Mouse (Mus musculus): Measurements from ENCODE around the gene Stk32c. TPM values are rescaled to one million over a fixed set of nuclear protein-coding genes. Genes with fewer than 3 reads are reported as not detected.

The Stk32c gene
- polyA plus RNA-seq, 1 experiment from 2014 or later = 3.7 TPM

- 86% methylated on average over 5 of the region's 5 CpGs for WGBS
These were observed 8.0 kb upstream of the Stk32c start for GRCm38 (mm10) chr7:139221072-139221471.

GRCm38 (mm10) chr7:139220303-139220702 lies 7.2 kb upstream of the Stk32c start:
- H3K4me3 ChIP-seq (ENCODE audit: low read depth, low read length) = no peak overlapping the region
- H3K27me3 ChIP-seq (ENCODE audit: control insufficient read depth, insufficient read depth, low read depth, low read length) = no peaks in the 10 kb centered on the region
- no peaks in the 10 kb centered on the region for H3K4me1 ChIP-seq (ENCODE audit: control insufficient read depth, insufficient read depth, low read length)
- no peaks in the 10 kb centered on the region for H3K9me3 ChIP-seq (replicated peaks; ENCODE audit: control insufficient read depth, low read length, poor library complexity, severe bottlenecking)
- WGBS = 37% methylated on average over 2 of the region's 2 CpGs
- H3K9ac ChIP-seq (ENCODE audit: low read depth, low read length) = no peak overlapping the region
- no peak for ATAC-seq
- no peak overlapping the region for H3K27ac ChIP-seq (ENCODE audit: low read length)
- H3K4me2 ChIP-seq (ENCODE audit: low read length) = no peak overlapping the region
- no peaks in the 10 kb centered on the region for H3K36me3 ChIP-seq (ENCODE audit: control insufficient read depth, insufficient read depth, low read length)

More at GRCm38 (mm10) chr7:139221072-139221471, 8.0 kb upstream of the Stk32c start:
- Histone ChIP-seq H3K4me2 (ENCODE audit: low read length) (no peak overlapping the region), H3K4me1 (ENCODE audit: control insufficient read depth, insufficient read depth, low read length) (no peaks in the 10 kb centered on the region), H3K4me3 (ENCODE audit: low read depth, low read length) (no peak overlapping the region), H3K36me3 (ENCODE audit: control insufficient read depth, insufficient read depth, low read length) (no peaks in the 10 kb centered on the region), H3K9me3 (replicated peaks; ENCODE audit: control insufficient read depth, low read length, poor library complexity, severe bottlenecking) (no peaks in the 10 kb centered on the region), H3K27me3 (ENCODE audit: control insufficient read depth, insufficient read depth, low read depth, low read length) (no peaks in the 10 kb centered on the region), H3K27ac (ENCODE audit: low read length) (no peak overlapping the region), H3K9ac (ENCODE audit: low read depth, low read length) (no peak overlapping the region)
- no peak for ATAC-seq

GRCm38 (mm10) chr7:139219486-139219885 lies 6.4 kb upstream of the Stk32c start:
- no peak for ATAC-seq
- Histone ChIP-seq H3K4me2 (ENCODE audit: low read length) (no peak overlapping the region), H3K27me3 (ENCODE audit: control insufficient read depth, insufficient read depth, low read depth, low read length) (no peaks in the 10 kb centered on the region), H3K9me3 (replicated peaks; ENCODE audit: control insufficient read depth, low read length, poor library complexity, severe bottlenecking) (no peaks in the 10 kb centered on the region), H3K4me3 (ENCODE audit: low read depth, low read length) (no peak overlapping the region), H3K9ac (ENCODE audit: low read depth, low read length) (no peak overlapping the region), H3K36me3 (ENCODE audit: control insufficient read depth, insufficient read depth, low read length) (no peaks in the 10 kb centered on the region), H3K27ac (ENCODE audit: low read length) (no peak overlapping the region), H3K4me1 (ENCODE audit: control insufficient read depth, insufficient read depth, low read length) (no peaks in the 10 kb centered on the region)
- 91% methylated on average over 5 of the region's 5 CpGs for WGBS

- no peak overlapping the region for H3K9ac ChIP-seq (ENCODE audit: low read depth, low read length)
- no peak overlapping the region for H3K4me3 ChIP-seq (ENCODE audit: low read depth, low read length)
- no peaks in the 10 kb centered on the region for H3K27me3 ChIP-seq (ENCODE audit: control insufficient read depth, insufficient read depth, low read depth, low read length)
- H3K4me2 ChIP-seq (ENCODE audit: low read length) = no peak overlapping the region
- H3K27ac ChIP-seq (ENCODE audit: low read length) = no peak overlapping the region
- H3K9me3 ChIP-seq (replicated peaks; ENCODE audit: control insufficient read depth, low read length, poor library complexity, severe bottlenecking) = no peaks in the 10 kb centered on the region
- WGBS = 68% methylated on average over 6 of the region's 6 CpGs
- no peaks in the 10 kb centered on the region for H3K36me3 ChIP-seq (ENCODE audit: control insufficient read depth, insufficient read depth, low read length)
- ATAC-seq = no peak
- H3K4me1 ChIP-seq (ENCODE audit: control insufficient read depth, insufficient read depth, low read length) = 0 out of 2 replicates have a peak, but pooled peaks cover 2% of the 10 kb centered on the region
These were observed 5.7 kb upstream of the Stk32c start for GRCm38 (mm10) chr7:139218641-139219415.

- no peak overlapping the region for H3K4me3 ChIP-seq (ENCODE audit: low read depth, low read length)
- no peaks in the 10 kb centered on the region for H3K36me3 ChIP-seq (ENCODE audit: control insufficient read depth, insufficient read depth, low read length)
- 80% methylated on average over 7 of the region's 7 CpGs for WGBS
- H3K4me2 ChIP-seq (ENCODE audit: low read length) = no peak overlapping the region
- H3K4me1 ChIP-seq (ENCODE audit: control insufficient read depth, insufficient read depth, low read length) = peaks cover 10% of the 10 kb centered on the region
- no peaks in the 10 kb centered on the region for H3K9me3 ChIP-seq (replicated peaks; ENCODE audit: control insufficient read depth, low read length, poor library complexity, severe bottlenecking)
- no peak overlapping the region for H3K9ac ChIP-seq (ENCODE audit: low read depth, low read length)
- ATAC-seq = no peak
- no peaks in the 10 kb centered on the region for H3K27me3 ChIP-seq (ENCODE audit: control insufficient read depth, insufficient read depth, low read depth, low read length)
- no peak overlapping the region for H3K27ac ChIP-seq (ENCODE audit: low read length)
These were observed 3.9 kb upstream of the Stk32c start for GRCm38 (mm10) chr7:139217046-139217445.

- Histone ChIP-seq H3K9ac (ENCODE audit: low read depth, low read length) (no peak overlapping the region), H3K4me3 (ENCODE audit: low read depth, low read length) (no peak overlapping the region), H3K9me3 (replicated peaks; ENCODE audit: control insufficient read depth, low read length, poor library complexity, severe bottlenecking) (no peaks in the 10 kb centered on the region), H3K36me3 (ENCODE audit: control insufficient read depth, insufficient read depth, low read length) (no peaks in the 10 kb centered on the region), H3K4me2 (ENCODE audit: low read length) (no peak overlapping the region), H3K27ac (ENCODE audit: low read length) (no peak overlapping the region), H3K4me1 (ENCODE audit: control insufficient read depth, insufficient read depth, low read length) (peaks cover 10% of the 10 kb centered on the region), H3K27me3 (ENCODE audit: control insufficient read depth, insufficient read depth, low read depth, low read length) (no peaks in the 10 kb centered on the region)
- no peak for ATAC-seq
- 91% methylated on average over 9 of the region's 9 CpGs for WGBS
These were observed 3.4 kb upstream of the Stk32c start for GRCm38 (mm10) chr7:139216464-139216863.

- no peak overlapping the region for H3K9ac ChIP-seq (ENCODE audit: low read depth, low read length)
- no peak overlapping the region for H3K4me3 ChIP-seq (ENCODE audit: low read depth, low read length)
- WGBS = 95% methylated on average over 7 of the region's 7 CpGs
- H3K27ac ChIP-seq (ENCODE audit: low read length) = no peak overlapping the region
- H3K9me3 ChIP-seq (replicated peaks; ENCODE audit: control insufficient read depth, low read length, poor library complexity, severe bottlenecking) = no peaks in the 10 kb centered on the region
- no peak overlapping the region for H3K4me2 ChIP-seq (ENCODE audit: low read length)
- no peaks in the 10 kb centered on the region for H3K27me3 ChIP-seq (ENCODE audit: control insufficient read depth, insufficient read depth, low read depth, low read length)
- H3K4me1 ChIP-seq (ENCODE audit: control insufficient read depth, insufficient read depth, low read length) = peaks cover 10% of the 10 kb centered on the region
- no peak for ATAC-seq
- no peaks in the 10 kb centered on the region for H3K36me3 ChIP-seq (ENCODE audit: control insufficient read depth, insufficient read depth, low read length)
These were observed 2.8 kb upstream of the Stk32c start for GRCm38 (mm10) chr7:139215946-139216345.

- Histone ChIP-seq H3K9ac (ENCODE audit: low read depth, low read length) (no peak overlapping the region), H3K9me3 (replicated peaks; ENCODE audit: control insufficient read depth, low read length, poor library complexity, severe bottlenecking) (no peaks in the 10 kb centered on the region), H3K4me2 (ENCODE audit: low read length) (no peak overlapping the region), H3K27me3 (ENCODE audit: control insufficient read depth, insufficient read depth, low read depth, low read length) (no peaks in the 10 kb centered on the region), H3K27ac (ENCODE audit: low read length) (no peak overlapping the region), H3K4me3 (ENCODE audit: low read depth, low read length) (no peak overlapping the region), H3K4me1 (ENCODE audit: control insufficient read depth, insufficient read depth, low read length) (peaks cover 10% of the 10 kb centered on the region), H3K36me3 (ENCODE audit: control insufficient read depth, insufficient read depth, low read length) (no peaks in the 10 kb centered on the region)
- no peak for ATAC-seq
- WGBS = 65% methylated on average over 1 of the region's 1 CpGs
These were observed 2.4 kb upstream of the Stk32c start for GRCm38 (mm10) chr7:139215516-139215915.

- Histone ChIP-seq H3K9ac (ENCODE audit: low read depth, low read length) (no peak overlapping the region), H3K4me2 (ENCODE audit: low read length) (no peak overlapping the region), H3K27me3 (ENCODE audit: control insufficient read depth, insufficient read depth, low read depth, low read length) (no peaks in the 10 kb centered on the region), H3K4me1 (ENCODE audit: control insufficient read depth, insufficient read depth, low read length) (peaks cover 10% of the 10 kb centered on the region), H3K4me3 (ENCODE audit: low read depth, low read length) (no peak overlapping the region), H3K36me3 (ENCODE audit: control insufficient read depth, insufficient read depth, low read length) (no peaks in the 10 kb centered on the region), H3K9me3 (replicated peaks; ENCODE audit: control insufficient read depth, low read length, poor library complexity, severe bottlenecking) (no peaks in the 10 kb centered on the region), H3K27ac (ENCODE audit: low read length) (no peak overlapping the region)
- ATAC-seq = no peak
- WGBS = 70% methylated on average over 14 of the region's 14 CpGs
These were observed 1.7 kb upstream of the Stk32c start for GRCm38 (mm10) chr7:139214596-139215340.
